Mouse (Mus musculus) cerebellum, postnatal 25 days (tissue): Measurements from ENCODE around the gene Golga2.

ENCODE experiments used
- DNase-seq, 2 experiments: peaks; one replicate each; pipeline ENCODE4 v3.0.0; 2021; ENCODE audit warnings: mixed read lengths in 2 of 2

Golga2 gene

DNA sequence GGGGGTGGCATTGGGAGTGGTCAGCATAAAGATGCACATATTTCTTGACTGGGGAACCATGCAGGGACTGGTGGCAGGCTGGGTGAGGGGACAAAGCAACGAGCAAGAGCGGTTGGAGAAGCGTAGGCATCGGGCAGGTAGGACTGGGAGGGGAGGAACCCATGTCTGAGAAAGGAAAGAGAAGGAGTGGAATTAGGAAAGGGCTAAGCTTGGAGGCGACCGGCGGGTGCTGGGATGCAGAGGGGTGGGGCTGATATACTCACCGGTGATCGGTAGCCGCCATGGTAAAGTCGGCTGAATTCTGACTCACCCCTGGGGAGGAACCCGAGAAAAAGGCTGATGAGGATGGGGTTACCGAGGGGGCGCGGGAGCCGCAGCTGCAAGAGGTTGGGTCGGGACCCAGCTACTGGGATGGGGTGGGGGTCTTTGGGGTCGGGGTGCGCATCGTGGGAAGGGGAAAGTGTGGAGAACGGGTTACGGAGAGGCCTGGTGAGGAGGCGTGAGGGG is at the start of gene Golga2:
Gene Golga2, plus strand, starts transcription at position 51 of the 507 bp plus-strand sequence.
- no peak for DNase-seq

DNA sequence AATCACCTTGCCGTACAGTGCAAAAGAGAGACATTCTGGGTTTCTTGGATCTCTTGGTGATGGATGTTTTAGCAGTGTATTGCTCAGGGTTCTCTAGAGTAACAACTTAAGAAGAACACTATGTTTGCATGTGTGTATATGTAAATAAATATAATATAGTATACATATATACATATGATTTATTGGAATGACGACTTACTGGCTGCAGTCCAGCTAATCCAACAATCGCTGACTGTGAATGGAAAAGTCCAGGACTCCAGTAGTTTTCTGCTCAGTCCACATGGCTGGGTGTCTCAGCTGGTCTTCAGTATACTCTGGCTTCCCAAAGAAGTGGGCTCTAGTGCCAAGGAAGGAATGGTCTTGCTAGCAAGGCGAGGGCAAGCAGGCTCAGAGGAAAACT is 49.6 kb upstream of the Golga2 start:
- no peak for DNase-seq

DNA sequence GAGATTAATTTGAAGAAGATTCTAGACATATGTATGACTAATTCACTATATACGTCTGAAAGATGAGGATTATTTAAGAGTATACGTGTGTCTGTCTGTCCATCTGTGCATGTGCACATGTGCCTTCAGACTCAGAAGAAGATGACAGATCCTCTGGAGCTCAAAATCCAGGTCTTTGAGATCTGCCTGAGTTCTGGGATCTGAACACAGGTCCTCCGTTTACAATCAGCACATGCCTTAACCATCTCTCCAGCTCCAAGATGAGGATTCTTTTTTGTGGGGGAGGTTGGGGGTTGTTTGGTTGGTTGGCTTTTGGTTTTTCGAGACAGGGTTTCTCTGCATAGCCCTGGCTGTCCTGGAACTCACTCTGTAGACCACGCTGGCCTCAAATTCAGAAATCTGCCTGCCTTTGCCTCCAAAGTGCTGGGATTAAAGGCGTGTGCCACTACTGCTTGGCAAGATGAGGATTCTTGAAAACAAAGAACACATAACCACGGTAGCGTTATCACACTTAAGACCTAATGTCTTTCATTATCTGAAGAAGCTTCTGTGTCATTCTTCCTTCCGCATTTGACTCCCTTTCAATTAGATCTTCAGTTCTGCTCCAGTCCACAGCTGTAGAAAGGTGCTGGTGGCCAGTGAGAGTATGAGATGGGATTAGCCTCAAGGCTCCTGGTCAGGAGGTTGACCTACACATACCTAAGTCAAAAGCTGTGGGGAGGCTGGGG is 48.3 kb upstream of the Golga2 start:
- DNase-seq: no peak

DNA sequence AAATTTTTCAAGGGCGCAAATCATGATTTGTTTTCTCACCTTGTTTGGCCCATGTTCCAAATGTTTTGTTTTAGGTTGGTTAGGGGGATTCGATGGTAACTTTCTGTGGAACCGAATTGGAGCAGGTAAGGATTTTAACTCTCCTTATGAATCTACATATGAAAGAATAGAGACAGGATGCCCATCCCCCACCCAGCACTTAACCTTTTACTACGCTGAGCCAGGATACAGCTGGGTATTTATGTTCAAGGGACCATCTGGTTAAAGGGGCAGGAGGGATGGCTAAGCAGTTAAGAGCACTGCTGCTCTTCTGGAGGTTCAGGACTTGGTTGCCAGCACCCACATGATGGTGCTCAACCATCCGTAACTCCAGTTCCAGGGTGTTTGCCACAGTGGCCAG is 46.6 kb upstream of the Golga2 start:
- DNase-seq: no peak

DNA sequence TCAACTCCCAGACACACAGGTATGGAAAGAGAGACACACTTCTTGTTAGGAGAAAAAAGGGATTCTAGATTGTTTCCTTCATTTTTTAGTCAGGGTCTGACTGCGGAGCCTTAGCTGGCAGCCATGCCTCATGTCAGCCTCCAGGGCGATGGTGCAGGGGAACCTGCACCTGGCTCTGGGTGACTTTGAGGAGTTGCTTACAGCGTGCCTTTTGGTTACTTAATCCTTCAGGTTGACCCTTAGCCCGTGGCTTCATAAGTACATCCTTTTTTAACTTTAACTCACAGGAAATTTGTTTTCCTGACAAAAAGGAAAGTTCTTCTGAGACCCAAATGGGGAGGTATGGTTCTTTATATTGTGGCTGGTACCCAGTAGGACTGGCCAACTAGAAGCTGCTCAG is 44.2 kb upstream of the Golga2 start:
- DNase-seq: no peak

DNA sequence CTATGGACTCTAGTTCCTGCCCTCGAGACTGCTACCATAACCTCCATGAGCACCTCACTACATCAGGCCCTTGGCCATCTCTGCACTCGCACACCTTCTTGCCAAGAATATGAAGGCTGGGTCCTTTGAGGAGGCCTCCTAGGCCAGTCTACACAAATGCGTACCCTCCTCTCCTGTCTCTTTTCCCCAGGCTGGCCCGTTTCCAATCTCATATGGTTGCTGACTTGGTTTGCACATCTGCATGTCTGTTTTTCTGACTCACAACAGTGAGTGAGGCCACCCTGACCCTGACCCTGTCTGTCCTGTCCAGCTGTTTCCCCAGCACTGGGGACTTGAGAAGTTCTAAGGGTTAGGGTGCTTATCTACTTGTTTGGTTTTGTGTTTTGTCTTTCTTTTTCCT is 40.4 kb upstream of the Golga2 start:
- DNase-seq: no peak

DNA sequence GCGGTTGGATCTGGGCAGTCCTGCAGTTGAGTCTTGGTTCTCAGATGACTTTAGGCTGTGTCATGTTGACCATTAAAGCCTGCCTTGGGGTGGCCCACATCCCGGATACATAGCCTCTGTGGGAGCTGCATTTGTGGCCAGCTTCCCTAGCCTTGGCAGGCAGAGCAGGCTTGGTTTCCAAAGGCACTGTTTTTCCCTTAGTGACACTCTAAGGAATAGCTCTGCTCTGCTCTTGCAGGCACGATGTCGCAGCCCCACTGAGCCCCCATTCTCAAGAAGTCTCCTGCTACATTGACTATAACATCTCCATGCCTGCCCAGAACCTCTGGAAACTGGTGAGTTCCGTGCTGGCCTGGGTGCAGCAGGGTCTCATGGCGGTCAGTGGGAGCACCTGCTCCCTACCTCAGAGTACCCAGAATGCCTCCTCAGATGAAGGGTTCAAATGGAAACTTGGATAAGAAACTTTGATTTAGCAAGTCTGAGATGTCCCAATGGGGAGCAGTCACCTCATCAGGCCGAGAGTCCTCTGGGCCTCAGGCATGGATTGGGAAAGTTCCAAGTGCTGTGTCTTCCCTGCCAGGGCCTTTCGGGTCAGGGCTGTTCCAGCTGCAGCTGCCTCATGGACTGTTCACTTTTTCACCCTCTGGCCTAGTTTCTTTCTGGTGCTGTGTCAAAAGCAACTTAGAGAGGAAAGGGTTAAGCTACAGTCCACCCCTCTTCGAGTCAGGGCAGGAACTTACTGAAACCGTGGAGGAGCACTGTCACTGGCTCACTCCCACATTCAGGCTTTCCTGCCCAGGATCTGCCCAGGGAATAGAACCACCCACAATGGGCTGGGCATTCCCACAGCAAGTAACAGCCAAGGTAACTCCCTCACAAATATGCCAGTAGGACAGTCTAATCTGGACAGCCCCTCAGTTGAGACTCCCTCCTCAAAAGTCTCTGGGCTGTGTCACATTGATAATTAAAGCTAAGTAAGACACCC is 38.5 kb upstream of the Golga2 start:
- peak in 1 of 2 experiments; percentile 24 for DNase-seq

DNA sequence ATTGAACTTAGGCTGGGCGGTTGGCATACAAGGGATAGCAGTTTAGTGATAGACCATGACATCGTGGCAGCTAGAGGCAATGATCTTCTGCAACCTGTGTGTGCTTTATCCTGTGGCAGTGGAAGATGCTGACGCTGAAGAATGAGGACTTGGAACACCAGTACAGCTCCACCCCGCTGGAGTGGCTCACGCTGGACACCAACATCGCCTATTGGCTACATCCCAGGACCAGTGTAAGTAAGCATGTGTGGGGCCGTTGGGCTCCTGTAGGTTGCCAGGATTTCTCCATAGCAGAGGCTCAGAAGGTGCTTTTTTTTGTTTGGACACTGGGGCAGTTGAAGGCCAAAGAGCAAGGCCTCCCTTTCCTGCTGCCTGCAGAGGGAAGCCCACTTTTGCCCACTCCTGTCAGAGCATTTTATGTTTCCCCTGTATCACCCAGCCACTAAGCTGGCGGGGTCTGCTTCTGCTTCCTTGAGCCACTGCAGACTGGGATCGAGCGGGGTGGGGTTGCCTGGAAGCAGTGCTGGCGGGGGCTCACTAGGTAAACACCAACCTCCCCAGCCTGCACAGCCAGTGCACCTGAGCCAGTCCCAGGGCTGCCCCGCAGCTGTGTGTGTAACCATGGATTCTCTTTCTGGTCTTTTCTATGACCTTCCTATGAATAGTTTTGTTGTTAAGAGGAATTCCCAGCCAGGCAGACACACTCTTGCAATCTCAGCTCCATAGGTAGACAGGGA is 35.2 kb upstream of the Golga2 start:
- peak in 1 of 2 experiments; percentile 41 for DNase-seq

DNA sequence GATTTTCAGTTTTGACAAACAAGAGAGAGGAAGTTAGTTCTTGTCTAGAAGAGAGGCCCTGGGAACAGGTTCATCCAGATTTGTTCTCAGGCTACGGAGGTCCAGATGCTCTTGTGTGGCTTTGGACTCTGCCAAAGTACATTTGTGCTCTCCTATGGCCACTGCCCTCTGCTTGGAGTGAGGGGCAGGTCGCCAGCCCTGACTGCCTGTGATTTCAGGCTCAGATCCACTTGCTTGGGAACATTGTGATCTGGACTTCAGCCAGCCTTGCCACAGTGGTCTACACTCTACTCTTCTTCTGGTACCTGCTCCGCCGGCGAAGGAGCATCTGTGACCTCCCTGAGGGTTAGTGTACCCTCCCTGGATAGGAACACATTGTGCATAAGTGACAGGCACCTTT is 34.5 kb upstream of the Golga2 start:
- DNase-seq: peak in 1 of 2 experiments; percentile 23

DNA sequence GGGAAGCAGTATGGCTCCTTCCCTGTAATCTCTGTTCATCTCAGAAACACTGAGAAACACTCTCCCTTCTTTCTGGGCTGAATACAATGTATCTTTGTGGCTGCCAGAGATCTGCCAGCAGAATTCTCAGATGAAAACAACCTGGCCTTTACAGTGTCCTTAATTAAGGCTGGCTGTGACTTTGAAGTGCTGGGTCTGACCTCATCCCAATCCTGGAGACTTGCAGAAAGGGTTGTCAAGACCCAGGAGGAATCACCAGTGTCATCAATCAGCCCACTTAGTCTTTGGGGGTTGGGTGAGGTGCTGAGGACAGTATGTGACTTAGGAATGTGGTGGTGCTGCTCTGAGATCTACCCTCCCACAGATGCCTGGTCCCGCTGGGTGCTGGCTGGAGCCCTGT is 33.8 kb upstream of the Golga2 start:
- no peak for DNase-seq

DNA sequence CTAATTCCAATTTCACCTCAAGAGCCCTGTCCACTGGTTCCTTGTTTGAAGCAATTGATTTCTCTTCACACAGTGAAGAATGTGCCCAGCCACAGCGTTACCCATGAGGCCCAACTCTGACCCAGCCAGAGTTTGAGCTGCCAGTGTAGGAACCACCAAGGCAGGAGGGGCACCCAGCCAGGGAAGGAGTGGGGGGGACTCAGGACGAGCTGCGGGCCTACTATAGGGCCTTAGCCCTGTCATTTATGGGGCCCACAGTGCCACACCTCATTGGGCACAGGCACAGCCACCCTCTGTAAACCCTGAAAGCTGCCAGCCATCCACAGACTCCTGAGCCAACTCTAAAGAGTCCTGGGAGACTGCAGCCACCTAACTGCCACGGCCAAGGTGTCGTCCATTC is 32.6 kb upstream of the Golga2 start:
- no peak for DNase-seq

DNA sequence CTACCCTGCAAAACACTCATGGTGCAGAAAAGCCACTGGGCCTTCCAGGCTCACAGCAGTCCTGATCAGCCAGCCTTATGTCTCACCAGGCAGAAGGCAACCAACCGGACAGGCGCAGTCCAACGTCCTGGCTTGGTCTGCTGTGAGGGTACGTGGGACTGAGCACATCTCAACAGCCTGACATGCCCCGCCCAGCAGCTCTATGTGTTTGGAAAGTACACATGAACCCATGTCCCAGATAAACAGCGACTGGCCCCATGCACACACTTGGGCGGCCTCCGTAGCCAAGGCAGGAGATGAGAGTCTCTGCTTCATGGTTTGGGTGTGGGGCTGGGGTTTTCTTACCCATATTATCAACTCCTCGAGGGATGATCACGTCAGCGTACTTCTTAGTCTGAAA is 30.9 kb upstream of the Golga2 start:
- no peak for DNase-seq

DNA sequence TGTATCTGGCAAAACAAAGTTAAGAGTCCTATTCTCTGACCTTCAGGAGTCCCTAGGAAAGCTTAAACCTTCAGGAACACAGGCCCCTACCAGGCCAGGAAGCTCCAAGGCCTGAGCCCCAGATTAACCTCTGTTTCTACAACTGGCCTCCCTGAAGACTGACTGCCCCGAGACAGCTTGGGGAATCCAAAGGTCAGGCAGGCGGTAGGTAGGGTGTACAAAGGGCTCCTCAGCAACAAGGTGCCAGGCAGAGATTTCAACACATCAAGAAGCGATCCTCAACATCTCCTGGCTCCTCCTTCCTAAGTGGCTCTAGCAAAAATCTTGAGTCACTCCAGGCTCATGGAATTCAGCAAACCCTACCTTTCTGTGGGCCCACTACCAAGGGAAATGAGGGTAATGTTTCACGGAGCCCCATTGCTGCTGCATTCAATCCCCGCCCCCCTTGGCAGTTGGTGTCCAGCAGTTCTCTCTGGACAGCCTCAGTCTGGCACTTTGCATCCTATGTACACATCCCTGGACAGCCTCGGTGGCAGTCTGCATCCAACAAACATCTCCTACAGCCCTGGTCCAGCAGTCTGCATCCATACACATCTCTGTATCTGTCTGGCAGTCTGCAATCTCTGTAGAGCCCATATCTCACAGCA is 28.2 kb upstream of the Golga2 start:
- peak in 1 of 2 experiments; percentile 22 for DNase-seq

DNA sequence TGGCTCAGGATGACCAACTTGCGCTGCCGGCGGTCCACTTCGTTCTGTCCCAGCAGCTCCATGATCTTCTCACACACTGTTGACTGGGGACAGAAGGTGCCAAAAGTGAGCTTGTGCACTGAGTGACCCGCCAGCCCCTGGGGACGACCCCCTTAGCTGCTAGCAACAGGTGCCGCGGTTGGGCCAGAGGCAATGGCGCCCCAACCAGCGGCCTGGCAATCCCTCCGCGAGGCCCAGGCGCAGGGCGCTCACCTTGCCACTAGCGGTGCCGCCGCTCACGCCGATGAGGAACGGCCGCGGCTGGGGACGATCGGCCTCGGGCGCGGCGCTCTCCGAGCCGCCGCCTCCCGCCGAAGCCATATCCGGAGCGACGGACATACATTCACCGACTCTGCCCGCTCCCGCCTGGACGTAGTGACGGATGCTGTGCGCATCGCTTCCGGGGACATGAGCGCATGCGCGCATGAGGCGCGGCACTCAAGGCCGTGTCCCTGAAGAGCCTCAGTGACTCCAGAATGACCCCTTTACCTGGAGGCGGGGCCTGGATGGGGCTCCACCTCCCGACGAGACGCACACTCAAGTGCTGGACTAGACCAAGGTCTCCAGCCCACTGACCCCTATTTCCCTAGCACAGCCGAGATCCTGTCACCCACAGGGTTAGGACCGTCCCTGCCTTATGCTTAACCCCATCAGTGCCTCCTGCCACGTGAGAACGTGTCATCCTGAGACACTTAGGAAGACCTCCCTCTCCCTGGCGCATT is 27.3 kb upstream of the Golga2 start, which contains the start of gene Uck1:
Gene Uck1, minus strand, starts transcription at position 503 of the 761 bp plus-strand sequence.
- peak; percentile 93 to 94 for DNase-seq

DNA sequence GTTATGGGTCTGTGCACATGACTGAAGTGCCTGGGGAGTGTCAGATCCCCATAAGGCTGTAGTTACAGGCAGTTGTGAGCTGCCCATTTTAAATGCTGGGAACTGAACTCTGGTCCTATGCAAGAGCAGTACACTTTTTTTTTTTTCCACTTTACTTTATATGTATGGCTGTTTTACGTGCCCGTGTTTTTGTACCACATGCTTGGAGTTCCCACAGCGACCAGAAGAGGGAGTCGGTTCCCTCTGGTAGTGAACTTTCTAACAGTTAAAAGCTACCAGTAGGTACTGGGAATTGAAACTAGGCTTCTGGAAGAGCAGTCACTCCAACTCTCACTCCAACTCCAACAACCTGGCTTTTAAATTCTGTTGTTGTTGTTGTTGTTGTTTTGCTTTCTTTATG is 26.5 kb upstream of the Golga2 start:
- DNase-seq: peak; percentile 54 to 76

DNA sequence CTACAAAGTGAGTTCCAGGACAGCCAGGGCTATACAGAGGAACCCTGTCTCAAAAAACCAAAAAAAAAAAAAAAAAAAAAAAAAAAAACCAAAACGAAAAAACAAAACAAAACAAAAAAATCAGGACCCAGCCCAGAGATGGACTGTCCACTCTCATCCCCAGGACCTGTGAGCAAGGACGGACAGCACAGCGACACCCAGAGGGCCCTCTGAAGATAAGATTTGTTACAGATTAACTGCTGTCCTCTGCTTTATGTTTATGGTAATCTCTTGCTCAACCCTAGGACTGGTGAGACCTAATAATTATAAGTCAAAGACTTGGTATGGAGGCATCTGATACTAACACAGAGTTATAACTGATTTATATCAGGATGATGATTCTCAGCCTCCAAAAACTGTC is 11.4 kb upstream of the Golga2 start:
- no peak for DNase-seq

DNA sequence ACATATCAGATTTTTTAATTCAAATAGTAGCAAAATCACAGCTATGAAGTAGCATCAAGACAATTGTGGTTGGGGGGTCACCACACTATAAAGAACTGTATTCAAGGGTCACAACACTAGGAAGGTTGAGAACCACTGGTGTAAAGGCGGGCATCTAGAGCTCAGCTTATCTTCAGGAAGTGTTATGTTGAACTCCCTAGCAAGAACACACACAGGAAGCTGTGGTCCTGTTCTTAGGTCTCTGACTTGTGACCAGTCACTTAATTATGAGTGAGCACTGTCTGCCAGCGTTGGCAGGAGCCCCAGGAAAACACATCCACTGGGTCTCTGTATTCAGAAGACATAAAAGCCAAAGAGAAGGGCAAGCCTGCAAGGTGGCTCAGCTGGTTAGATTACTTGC is 4.9 kb upstream of the Golga2 start:
- no peak for DNase-seq

DNA sequence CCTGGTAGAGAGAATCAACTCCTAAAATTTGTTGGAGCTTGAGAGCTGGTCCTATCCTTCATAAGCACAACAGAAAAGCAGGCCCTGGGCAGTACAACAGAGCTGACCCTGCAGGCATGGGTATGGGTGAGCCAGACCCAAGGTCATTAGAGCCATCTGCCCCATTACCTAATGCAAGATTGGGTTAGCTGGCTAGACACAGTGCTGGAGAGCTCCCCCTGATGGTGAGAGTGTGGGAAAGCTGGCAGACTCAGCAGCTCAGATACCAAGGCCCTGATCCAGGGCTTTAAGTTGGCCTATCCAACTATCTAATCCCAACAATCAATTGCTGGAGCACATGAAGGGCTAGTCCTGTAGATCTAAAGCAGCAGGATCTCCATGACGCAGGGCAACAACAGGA is 4.5 kb upstream of the Golga2 start:
- DNase-seq: peak; percentile 57 to 71

DNA sequence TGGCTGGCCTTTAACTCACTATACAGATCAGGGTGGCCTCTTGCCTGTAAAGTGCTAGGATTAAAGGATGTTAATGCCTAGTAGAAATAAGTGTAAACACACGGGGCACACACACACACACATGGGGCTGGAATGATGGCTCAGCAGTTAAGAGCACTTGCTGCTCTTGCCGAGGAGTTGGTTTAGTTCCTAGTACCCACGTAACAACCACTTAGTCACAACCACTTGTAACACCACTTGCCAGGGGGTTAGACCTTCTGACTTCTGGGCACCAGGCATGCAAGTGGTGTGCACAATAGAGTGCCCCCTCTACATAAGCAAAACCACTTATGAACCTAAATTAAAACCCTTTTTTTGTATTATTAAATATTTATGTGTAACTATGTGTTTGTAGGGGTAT is 3.2 kb upstream of the Golga2 start:
- no peak for DNase-seq

DNA sequence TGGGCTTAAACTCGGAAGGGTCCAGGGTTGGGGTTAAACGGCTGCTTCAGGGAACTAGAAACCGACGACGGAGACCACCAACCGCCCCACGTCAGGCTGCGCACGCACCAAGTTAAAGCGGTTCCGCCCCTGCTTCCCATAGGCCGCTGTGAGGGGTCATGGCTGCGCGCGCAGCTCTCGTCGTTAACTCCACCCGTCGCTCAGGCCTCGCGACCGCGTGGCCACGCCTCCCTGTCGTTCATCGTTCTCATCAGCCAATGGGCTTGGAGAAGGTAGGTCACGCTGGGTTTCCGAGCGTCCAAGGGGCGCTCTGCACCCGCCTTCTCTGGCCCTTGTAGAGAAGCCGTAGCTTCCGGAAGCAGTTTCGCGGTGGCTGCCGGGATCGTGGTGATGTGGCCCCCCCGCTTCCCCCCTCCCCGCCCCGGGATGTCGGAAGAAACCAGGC is 761 bp downstream of the Golga2 start, which contains the start of gene Swi5:
Gene Swi5, minus strand, starts transcription at position 153 of the 445 bp plus-strand sequence.
- peak; percentile 99 to 100 for DNase-seq

DNA sequence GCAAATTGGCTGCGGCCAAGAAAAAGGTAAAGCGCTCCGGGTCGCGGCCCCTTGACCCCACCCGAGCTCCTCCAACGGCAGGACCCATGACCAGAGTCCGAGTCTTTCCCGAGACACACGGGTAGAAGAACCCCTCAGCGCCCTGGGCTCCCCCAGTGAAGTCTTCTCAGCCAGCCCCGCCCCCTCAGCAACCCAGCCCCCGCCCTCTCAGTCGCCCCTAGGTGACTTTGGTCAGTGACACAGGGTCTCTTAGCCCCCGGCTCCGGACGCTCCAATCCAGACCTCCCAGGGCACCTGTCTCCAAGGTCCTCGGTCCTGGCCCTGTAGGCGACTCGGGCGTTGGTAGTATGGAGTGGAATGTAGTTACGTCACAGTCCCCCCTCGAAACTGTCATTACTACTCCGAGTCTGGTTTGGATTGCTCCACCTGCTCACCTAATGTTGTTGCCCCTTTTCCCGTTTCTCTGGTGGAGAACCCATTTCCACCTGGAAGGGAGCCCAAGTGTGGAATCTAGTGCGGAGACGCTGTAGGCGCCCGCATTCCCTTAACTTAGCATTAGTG is 1.3 kb downstream of the Golga2 start:
- no peak for DNase-seq
